ENCODE assay signal across 8 mouse cellular contexts in the genomic region with DNA sequence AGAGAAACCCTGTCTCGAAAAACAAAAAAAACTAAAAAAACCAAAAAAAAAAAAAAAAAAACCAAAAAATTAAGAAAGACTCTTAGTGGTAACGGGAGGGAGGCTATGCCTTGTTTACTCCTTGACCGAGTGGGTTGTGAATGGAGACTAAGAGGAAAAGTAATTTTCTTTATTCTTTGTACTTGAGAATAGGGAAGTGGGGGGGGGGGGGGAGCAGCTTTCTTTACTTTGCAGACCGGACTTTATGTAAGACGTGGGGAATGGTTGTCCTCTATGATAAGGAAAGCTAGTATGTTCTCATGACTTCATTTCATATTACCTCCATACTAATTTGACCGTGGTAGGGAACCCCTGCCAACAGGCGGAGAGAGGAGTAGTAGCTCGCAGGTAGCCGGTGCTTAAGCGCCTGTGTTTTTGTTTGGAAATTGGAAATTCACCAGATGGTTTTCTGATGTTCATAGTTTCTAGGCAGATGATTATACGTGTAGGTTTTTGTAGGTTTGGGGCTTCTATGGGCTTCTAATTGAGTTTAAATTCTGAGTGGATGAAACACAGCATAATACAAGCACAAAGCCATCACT. TPM values are rescaled to one million over a fixed set of nuclear protein-coding genes. Genes with fewer than 3 reads are reported as not detected.
DNase-seq lines count a peak whose midpoint lies in the region; ATAC-seq and TF ChIP-seq lines count a peak whose summit lies in the region.

No protein-coding gene starts in this region.

- peak overlapping the region; percentile 38; the same call in 1 of the 2 replicates for H3K9ac ChIP-seq in ES-E14 (ENCODE audit: insufficient read depth, low read depth, low read length, poor library complexity, severe bottlenecking)
- H3K9ac ChIP-seq in hindbrain, embryonic 11.5 days (ENCODE audit: low read depth, low read length) = no peak overlapping the region

- in situ Hi-C loops in ES-E14 (cut with MboI; ENCODE audit: low sequenced_read_pairs in 2 of 2, unreplicated experiment in 2 of 2) = no loop called here

- peak overlapping the region; percentile 91 for H3K4me3 ChIP-seq in heart, embryonic 10.5 days
- H3K4me3 ChIP-seq in ES-E14 (ENCODE audit: insufficient read depth in 1 of 2, low read depth in 1 of 2, low read length in 2 of 2, poor library complexity in 1 of 2, severe bottlenecking in 1 of 2) = peak overlapping the region; percentile 98 to 99
- peak overlapping the region; percentile 95 for H3K4me3 ChIP-seq in hindbrain, embryonic 11.5 days (ENCODE audit: low read depth, low read length)

- H3K9me3 ChIP-seq in heart, embryonic 10.5 days = peaks cover 8% of the 10 kb centered on the region; the same call in 1 of the 2 replicates
- no peaks in the 10 kb centered on the region for H3K9me3 ChIP-seq in ES-E14 (ENCODE audit: control insufficient read depth, insufficient read depth, low read depth, low read length)
- H3K9me3 ChIP-seq in hindbrain, embryonic 11.5 days (ENCODE audit: control insufficient read depth, low read length) = no peaks in the 10 kb centered on the region

- peaks cover 16% of the 10 kb centered on the region for H3K4me1 ChIP-seq in heart, embryonic 10.5 days
- H3K4me1 ChIP-seq in ES-E14 (ENCODE audit: control insufficient read depth in 2 of 2, insufficient read depth in 2 of 2, low read length in 2 of 2, poor library complexity in 1 of 2) = peaks cover 0 to 3% of the 10 kb centered on the region in 2 experiments; a peak in 2 of 4 replicates
- no peaks in the 10 kb centered on the region; the same call in 1 of the 2 replicates for H3K4me1 ChIP-seq in hindbrain, embryonic 11.5 days (replicated peaks; ENCODE audit: control insufficient read depth, insufficient read depth, low read length)

- no peaks in the 10 kb centered on the region for H3K36me3 ChIP-seq in heart, embryonic 10.5 days
- no peaks in the 10 kb centered on the region for H3K36me3 ChIP-seq in ES-E14 (ENCODE audit: control insufficient read depth, insufficient read depth, low read length, poor library complexity, severe bottlenecking)
- no peaks in the 10 kb centered on the region for H3K36me3 ChIP-seq in hindbrain, embryonic 11.5 days (ENCODE audit: control insufficient read depth, insufficient read depth, low read length)

- H3K4me2 ChIP-seq in hindbrain, embryonic 11.5 days (replicated peaks; ENCODE audit: low read depth, low read length) = peak overlapping the region; percentile 41

- no peaks in the 10 kb centered on the region for H3K27me3 ChIP-seq in heart, embryonic 10.5 days (ENCODE audit: insufficient read depth, poor library complexity, severe bottlenecking)
- H3K27me3 ChIP-seq in hindbrain, embryonic 11.5 days (ENCODE audit: control insufficient read depth, insufficient read depth, low read length) = no peaks in the 10 kb centered on the region

- H3K27ac ChIP-seq in heart, embryonic 10.5 days = peak overlapping the region; percentile 99; the same call in 1 of the 2 replicates
- no peak overlapping the region for H3K27ac ChIP-seq in ES-E14 (ENCODE audit: insufficient read depth, low read depth, low read length, poor library complexity, severe bottlenecking)
- no peak overlapping the region for H3K27ac ChIP-seq in hindbrain, embryonic 11.5 days (ENCODE audit: low read depth, low read length)

- no peak for ATAC-seq in hindbrain, embryonic 11.5 days (ENCODE audit: low FRiP score)
- peak; percentile 17 for ATAC-seq in megakaryocyte progenitor cell, adult 5-6 weeks (replicated peaks; ENCODE audit: poor library complexity)
- no peak for ATAC-seq in frontal cortex, adult (ENCODE audit: low TSS enrichment)

- WGBS in heart, embryonic 10.5 days = 44% methylated on average over 11 of the region's 11 CpGs
- 52% methylated on average over 11 of the region's 11 CpGs for WGBS in hindbrain, embryonic 11.5 days

- DNase-seq in heart, embryonic 10.5 days (ENCODE audit: low spot score) = no peak
- no peak for DNase-seq in heart, postnatal 14 days
- no peak for DNase-seq in ES-E14 (ENCODE audit: low read depth, low spot score)
- no peak for DNase-seq in hindbrain, embryonic 11.5 days (ENCODE audit: low spot score)
- DNase-seq in urinary bladder, postnatal 25 days (ENCODE audit: low spot score) = no peak
- DNase-seq in urinary bladder, postnatal 36 days (ENCODE audit: low spot score in 2 of 2) = no peak

- intact Hi-C loops in heart, postnatal 14 days (cut with DNase I) = loop anchor here (5.0 kb wide), 1 partner anchor 98 kb away; a partner anchor contains a TSS

TF ChIP-seq in ES-E14, 5 proteins besides CTCF, POLR2A, EP300 and RAD21:
- TF ChIP-seq CHD2 (IDR thresholded peaks at IDR 0.05; ENCODE audit: low read depth, low read length) = no peak
TF ChIP-seq in ES-E14: peak in this region for 0.

RNA-seq across cellular contexts. Expression of a gene that starts 2.1 kb away (rescaled TPM):
- 37.0 and 53.1 TPM in 2 replicates for polyA plus RNA-seq in heart, embryonic 10.5 days (2016; fragmentation: Nextera tagmentation; extraction: Ambion mirVana)
- total RNA-seq in heart, postnatal 14 days (2021) = 10 to 100 TPM; 70.6 to 72.0 TPM
- total RNA-seq in ES-E14 (2012; rRNA removed) = 86.7 and 95.2 TPM in 2 replicates
- 72.3 and 88.1 TPM in 2 replicates for polyA plus RNA-seq in hindbrain, embryonic 11.5 days (2014; fragmentation: Nextera tagmentation; extraction: Ambion mirVana)
- total RNA-seq in megakaryocyte progenitor cell, adult 5-6 weeks (2015) = 164 and 192 TPM in 2 replicates
- total RNA-seq in megakaryocyte progenitor cell, adult 5-6 weeks (2017) = 114 and 150 TPM in 2 replicates

RNA-seq across cellular contexts. Expression of a gene that starts 56.2 kb away (rescaled TPM):
- polyA plus RNA-seq in heart, embryonic 10.5 days (2016; fragmentation: Nextera tagmentation; extraction: Ambion mirVana) = 11.7 and 19.0 TPM in 2 replicates
- total RNA-seq in heart, postnatal 14 days (2021) = 100 to 1,000 TPM; 117 to 120 TPM
- total RNA-seq in ES-E14 (2012; rRNA removed) = 0.09 and 0.21 TPM in 2 replicates
- polyA plus RNA-seq in hindbrain, embryonic 11.5 days (2014; fragmentation: Nextera tagmentation; extraction: Ambion mirVana) = 5.6 and 7.2 TPM in 2 replicates
- 0.66 and 1.3 TPM in 2 replicates for total RNA-seq in megakaryocyte progenitor cell, adult 5-6 weeks (2015)
- 0.58 and 2.3 TPM in 2 replicates for total RNA-seq in megakaryocyte progenitor cell, adult 5-6 weeks (2017)

Comparison
In these comparisons a context has a peak if more than half of its experiments do, and no peak if none do; other contexts are left out.
1. RNA of a gene that starts 56.2 kb away (total RNA-seq): 117 to 120 TPM in heart, postnatal 14 days; 0.58 to 2.3 TPM in megakaryocyte progenitor cell, adult 5-6 weeks and 0.09 to 0.21 TPM in ES-E14; every median in the first group is over 10 times any median in the second.
2. Peak in every context shown above with its lines, with median percentiles within 50 percentile points of each other: H3K4me3 ChIP-seq.